Mouse (Mus musculus): ENCODE results near the gene Sema3b.

DNA sequence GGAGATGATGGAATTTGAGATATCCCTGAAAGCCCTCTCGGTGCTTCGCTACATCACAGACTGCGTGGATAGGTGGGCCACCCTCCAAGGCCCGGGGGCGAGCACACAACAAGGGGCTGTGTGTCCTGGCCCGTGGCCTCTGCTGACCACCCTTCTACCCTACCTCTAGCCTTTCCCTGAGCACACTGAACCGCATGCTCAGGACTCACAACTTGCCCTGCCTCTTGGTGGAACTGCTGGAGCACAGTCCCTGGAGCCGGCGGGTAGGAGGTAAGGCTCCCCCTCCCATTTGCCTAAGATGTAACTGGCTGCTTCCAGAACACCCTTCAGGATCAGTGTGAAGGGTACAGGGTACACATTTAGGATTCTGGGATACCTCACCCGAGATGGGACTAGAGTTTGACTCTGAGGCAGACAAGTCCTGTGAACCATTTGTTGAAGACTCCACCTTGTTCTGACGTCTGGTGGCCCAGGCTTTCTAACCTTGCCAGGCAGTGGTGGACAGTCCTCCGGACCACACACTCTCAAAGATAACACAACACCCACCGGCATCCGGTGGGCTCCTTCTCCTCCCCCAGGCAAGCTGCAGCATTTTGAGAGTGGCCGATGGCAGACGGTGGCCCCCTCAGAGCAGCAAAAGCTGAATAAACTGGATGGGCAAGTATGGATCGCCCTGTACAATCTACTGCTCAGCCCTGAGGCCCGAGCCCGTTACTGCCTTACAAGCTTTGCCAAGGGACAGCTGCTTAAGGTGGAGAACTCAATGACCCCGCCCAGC, 59.5 kb downstream of the Sema3b start:
- TF ChIP-seq CTCF (IDR thresholded peaks at IDR 0.05; ENCODE audit: extremely low read depth, insufficient read depth, low read length) (no peak), POLR2A (IDR thresholded peaks at IDR 0.05; ENCODE audit: extremely low read depth, insufficient read depth, low read length) (no peak)

Measured in cortical plate, adult 2 months (tissue).